Mouse (Mus musculus): Measurements from ENCODE around the gene Cntn4. TPM values are rescaled to one million over a fixed set of nuclear protein-coding genes. Genes with fewer than 3 reads are reported as not detected.

Gene Cntn4
- polyA plus RNA-seq, 1 experiment from 2014 or later, result 26.0 TPM

DNA sequence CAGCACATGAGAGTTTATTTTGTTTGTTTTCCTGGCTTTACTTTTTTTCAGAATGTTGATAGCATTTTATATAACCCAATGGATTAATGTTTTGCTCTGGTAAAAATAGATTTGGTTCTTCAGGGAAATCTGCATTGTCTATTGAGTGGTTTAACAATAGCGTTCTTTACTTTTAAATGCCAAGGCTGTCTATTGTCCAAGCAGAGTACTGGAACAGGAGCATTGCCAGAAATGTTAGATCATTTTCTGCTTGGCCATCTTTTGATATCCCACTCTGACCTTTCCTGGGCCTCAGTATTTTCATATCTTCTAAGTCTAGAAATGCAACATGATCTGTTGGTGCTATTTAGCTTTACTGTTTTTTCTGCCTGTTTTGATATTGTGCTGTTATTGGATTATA, 804.1 kb downstream of the Cntn4 start:
- Histone ChIP-seq H3K4me1 (replicated peaks) (no peaks in the 10 kb centered on the region), H3K36me3 (no peaks in the 10 kb centered on the region), H3K9ac (no peak overlapping the region), H3K27ac (replicated peaks) (no peak overlapping the region), H3K4me3 (no peak overlapping the region), H3K4me2 (no peak overlapping the region), H3K27me3 (no peaks in the 10 kb centered on the region), H3K9me3 (no peaks in the 10 kb centered on the region)
- WGBS, result 96% methylated on average over 1 of the region's 1 CpGs
- no peak for ATAC-seq (ENCODE audit: low read depth)

DNA sequence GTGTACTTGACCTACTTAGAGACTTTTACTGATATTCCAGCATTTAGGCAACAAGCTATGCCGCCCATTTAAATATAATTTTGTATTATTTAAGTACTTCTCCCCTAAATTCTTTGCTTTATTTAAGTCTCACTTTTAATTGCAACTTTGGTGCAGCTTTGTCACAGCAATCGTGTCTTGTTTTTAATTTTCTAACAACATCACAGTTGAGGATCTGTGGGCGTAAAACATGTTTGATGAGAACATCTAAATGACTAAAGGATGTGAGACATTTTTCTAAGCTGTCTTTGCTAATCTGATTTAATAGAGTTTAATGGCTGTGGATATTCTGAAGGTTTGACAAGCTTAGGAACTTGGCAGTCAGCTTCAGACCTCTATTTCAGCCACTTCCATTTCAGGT, 818.8 kb downstream of the Cntn4 start:
- Histone ChIP-seq H3K9ac (no peak overlapping the region), H3K27ac (replicated peaks) (no peak overlapping the region), H3K27me3 (no peaks in the 10 kb centered on the region), H3K9me3 (no peaks in the 10 kb centered on the region), H3K4me3 (no peak overlapping the region), H3K4me1 (replicated peaks) (no peaks in the 10 kb centered on the region), H3K36me3 (no peaks in the 10 kb centered on the region), H3K4me2 (no peak overlapping the region)
- WGBS, result 88% methylated on average over 3 of the region's 3 CpGs
- ATAC-seq (ENCODE audit: low read depth), result no peak

DNA sequence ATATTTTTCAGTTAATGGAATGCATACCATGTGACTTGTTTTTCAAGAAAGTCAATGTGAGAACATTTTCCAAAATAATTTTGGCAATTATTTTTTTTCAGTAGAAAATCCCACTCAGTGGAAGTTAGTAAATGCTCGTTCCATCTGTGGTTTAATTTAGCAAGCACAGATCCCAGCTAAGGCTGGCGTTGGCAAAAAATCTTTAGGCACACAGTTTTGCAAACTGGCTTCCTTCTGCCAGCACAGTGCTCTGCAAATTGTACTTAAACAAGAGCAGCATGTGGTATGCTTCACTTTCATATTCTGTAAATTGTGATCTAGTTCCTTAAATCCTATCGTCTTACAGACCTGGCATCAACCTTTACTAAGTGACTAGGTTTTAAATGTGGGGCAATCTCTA, 821.7 kb downstream of the Cntn4 start:
- Histone ChIP-seq H3K4me3 (no peak overlapping the region), H3K9me3 (no peaks in the 10 kb centered on the region), H3K4me1 (replicated peaks) (0 out of 2 replicates have a peak, but pooled peaks cover 5% of the 10 kb centered on the region), H3K36me3 (no peaks in the 10 kb centered on the region), H3K9ac (no peak overlapping the region), H3K27ac (replicated peaks) (no peak overlapping the region), H3K27me3 (no peaks in the 10 kb centered on the region), H3K4me2 (no peak overlapping the region)
- 93% methylated on average over 3 of the region's 3 CpGs for WGBS
- ATAC-seq (ENCODE audit: low read depth), result no peak

DNA sequence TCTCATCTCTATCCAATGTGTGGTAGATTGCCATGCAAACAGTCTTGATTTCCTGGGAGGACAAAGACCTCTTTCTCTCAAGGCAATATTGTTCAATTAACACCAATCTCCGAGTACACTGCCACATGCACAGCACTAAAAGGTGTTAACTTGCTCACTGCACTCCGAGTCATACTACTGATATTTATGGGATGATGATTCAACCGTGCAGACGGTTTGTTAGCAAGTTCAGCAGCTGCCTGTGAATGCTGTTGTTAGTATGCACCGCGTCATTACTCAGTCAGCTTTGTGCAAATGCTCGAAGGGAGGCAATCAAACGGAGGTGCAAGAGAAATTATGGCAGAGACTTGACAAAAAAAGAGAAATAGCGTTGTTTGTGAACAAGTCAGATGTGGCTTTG, 826.5 kb downstream of the Cntn4 start:
- peak overlapping the region; percentile 1 for H3K4me2 ChIP-seq
- no peak for ATAC-seq (ENCODE audit: low read depth)
- no peak overlapping the region for H3K27ac ChIP-seq (replicated peaks)
- H3K9ac ChIP-seq, result no peak overlapping the region
- no peaks in the 10 kb centered on the region for H3K36me3 ChIP-seq
- no peaks in the 10 kb centered on the region for H3K9me3 ChIP-seq
- H3K27me3 ChIP-seq, result no peaks in the 10 kb centered on the region
- no peak overlapping the region for H3K4me3 ChIP-seq
- H3K4me1 ChIP-seq (replicated peaks), result 0 out of 2 replicates have a peak, but pooled peaks cover 7% of the 10 kb centered on the region
- WGBS, result 25% methylated on average over 9 of the region's 9 CpGs

DNA sequence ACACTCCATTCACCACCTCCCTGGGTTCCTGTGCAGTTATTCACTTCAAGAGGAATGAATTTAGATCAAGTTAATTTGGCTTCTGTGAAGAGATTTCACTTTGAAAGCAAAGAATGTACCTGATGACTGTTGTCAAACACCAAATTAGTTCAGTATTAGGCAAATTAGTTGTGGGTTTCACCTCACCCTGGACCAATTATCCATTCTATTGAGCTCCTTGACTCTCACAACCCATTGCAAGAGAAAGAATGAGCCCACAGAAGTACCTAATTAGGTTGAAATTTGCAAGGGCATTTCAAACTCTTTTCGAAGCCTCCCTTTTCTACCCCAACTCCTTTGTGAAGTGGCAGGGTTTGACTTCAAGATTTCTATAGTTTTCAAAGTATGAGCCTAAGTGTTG, 842.9 kb downstream of the Cntn4 start:
- Histone ChIP-seq H3K4me2 (no peak overlapping the region), H3K9ac (no peak overlapping the region), H3K27me3 (no peaks in the 10 kb centered on the region), H3K4me1 (replicated peaks) (no peaks in the 10 kb centered on the region), H3K4me3 (no peak overlapping the region), H3K27ac (replicated peaks) (no peak overlapping the region), H3K36me3 (no peaks in the 10 kb centered on the region), H3K9me3 (no peaks in the 10 kb centered on the region)
- WGBS, result 44% methylated on average over 1 of the region's 1 CpGs
- no peak for ATAC-seq (ENCODE audit: low read depth)

DNA sequence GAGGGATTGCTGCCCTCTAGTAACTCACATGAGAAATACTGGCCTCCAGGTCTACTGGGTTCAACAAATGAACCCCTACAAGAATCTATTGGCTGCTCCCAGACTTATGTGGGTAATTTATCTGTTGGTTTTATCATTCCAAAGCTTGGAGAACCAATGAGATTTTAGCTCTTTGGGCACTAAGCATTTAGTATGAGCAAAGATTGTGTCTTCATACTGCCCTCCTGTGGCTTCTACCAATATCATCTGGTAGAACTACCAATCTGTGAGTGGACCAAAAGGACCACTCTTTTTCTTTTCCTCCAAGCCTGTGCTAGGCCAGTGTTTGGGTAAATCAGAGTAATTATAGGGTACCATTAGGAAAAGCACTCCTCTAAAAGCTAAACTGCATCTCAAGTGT, 866.0 kb downstream of the Cntn4 start:
- Histone ChIP-seq H3K36me3 (no peaks in the 10 kb centered on the region), H3K27ac (replicated peaks) (no peak overlapping the region), H3K4me1 (replicated peaks) (no peaks in the 10 kb centered on the region), H3K9ac (no peak overlapping the region), H3K4me3 (no peak overlapping the region), H3K4me2 (no peak overlapping the region), H3K9me3 (no peaks in the 10 kb centered on the region), H3K27me3 (no peaks in the 10 kb centered on the region)
- no peak for ATAC-seq (ENCODE audit: low read depth)

DNA sequence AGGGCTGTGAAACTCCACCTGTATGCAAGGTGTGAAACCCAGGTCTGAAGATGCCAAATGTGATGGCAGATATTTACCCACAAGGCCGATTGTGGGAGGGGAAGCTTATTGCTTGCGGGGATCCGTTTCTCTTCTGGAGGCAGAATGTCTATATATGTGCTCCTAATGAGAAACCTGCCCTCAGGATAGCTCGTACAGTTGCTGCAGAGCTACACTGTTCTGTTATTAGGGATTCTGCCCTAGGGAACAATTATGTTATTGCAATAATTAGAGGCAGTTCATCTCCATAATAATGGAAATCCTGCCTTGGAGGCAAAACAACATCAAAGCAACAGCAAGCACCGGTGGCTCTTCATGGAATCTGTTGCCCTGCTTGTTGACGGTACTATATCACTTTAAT, 884.2 kb downstream of the Cntn4 start:
- 0 out of 2 replicates have a peak overlapping the region, but pooled peaks have one; percentile 33 for H3K27ac ChIP-seq (replicated peaks)
- no peak overlapping the region for H3K9ac ChIP-seq
- no peaks in the 10 kb centered on the region for H3K36me3 ChIP-seq
- ATAC-seq (ENCODE audit: low read depth), result peak; percentile 67; the same call in 1 of the 2 replicates
- H3K4me3 ChIP-seq, result no peak overlapping the region
- H3K4me1 ChIP-seq (replicated peaks), result peaks cover 16% of the 10 kb centered on the region
- no peak overlapping the region for H3K4me2 ChIP-seq
- no peaks in the 10 kb centered on the region for H3K9me3 ChIP-seq
- H3K27me3 ChIP-seq, result no peaks in the 10 kb centered on the region
- whole genome bisulfite sequencing, result 46% methylated on average over 6 of the region's 6 CpGs

DNA sequence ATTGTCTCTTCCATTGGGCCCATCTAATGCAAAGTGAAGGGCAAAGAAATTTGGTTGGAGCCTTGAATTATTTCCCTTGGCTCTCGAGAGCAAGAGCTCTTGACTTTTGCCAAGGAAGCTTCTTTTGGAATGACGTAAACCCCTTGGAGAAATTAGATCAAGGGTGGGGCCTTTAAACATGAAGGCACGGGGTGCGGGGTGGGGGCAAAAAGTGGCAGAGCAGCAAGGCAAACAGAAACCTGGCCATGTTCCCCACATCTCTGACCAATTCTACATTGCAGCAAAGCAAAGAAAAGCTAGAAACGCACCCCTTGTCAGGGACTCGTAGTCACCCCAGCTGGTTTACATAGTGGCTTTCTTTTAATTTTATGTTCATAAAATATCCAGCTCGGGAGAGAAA, 887.9 kb downstream of the Cntn4 start:
- no peak overlapping the region for H3K9ac ChIP-seq
- no peak for ATAC-seq (ENCODE audit: low read depth)
- no peaks in the 10 kb centered on the region for H3K9me3 ChIP-seq
- no peak overlapping the region for H3K4me2 ChIP-seq
- H3K36me3 ChIP-seq, result no peaks in the 10 kb centered on the region
- no peak overlapping the region for H3K4me3 ChIP-seq
- 77% methylated on average over 7 of the region's 7 CpGs for WGBS
- peaks cover 16% of the 10 kb centered on the region for H3K4me1 ChIP-seq (replicated peaks)
- no peaks in the 10 kb centered on the region for H3K27me3 ChIP-seq
- peak overlapping the region; percentile 52; the same call in 1 of the 2 replicates for H3K27ac ChIP-seq (replicated peaks)

DNA sequence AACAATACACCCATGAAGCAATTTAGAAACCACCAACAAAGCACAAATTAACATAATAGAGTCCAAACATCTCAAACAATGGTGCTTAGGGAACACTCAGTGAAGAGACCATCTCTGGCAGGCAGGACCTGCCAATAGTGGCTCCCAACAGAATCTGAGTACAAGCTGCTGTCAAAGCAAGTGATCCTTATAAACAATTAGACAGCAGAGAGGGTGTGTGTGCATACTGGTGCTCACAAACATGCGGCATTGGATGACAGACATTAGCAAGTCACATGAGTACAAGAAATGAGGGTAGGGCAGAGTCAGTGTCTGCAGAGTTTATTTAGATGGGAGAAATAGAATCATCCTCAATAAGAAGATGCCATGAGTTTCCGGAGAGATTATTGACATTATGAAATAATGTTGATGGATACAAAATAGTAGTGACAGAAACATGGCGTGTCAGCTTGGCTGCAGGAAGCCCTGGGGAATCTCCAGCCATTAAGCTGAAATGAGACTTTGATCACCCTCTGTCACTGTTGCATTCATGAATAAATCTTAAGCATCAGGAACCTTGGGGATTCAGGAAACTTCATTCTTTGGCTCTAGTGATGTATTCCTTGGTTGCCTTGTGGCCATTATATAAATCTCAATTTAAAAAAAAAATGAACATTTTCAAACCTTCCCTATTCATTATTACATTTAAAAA, 888.5 kb downstream of the Cntn4 start:
- peak; percentile 54; the same call in 1 of the 2 replicates for ATAC-seq (ENCODE audit: low read depth)
- H3K36me3 ChIP-seq, result no peaks in the 10 kb centered on the region
- no peak overlapping the region for H3K4me2 ChIP-seq
- H3K27me3 ChIP-seq, result no peaks in the 10 kb centered on the region
- no peak overlapping the region for H3K9ac ChIP-seq
- no peak overlapping the region for H3K4me3 ChIP-seq
- peak overlapping the region; percentile 52; the same call in 1 of the 2 replicates for H3K27ac ChIP-seq (replicated peaks)
- H3K9me3 ChIP-seq, result no peaks in the 10 kb centered on the region
- 51% methylated on average over 3 of the region's 3 CpGs for WGBS
- H3K4me1 ChIP-seq (replicated peaks), result peaks cover 16% of the 10 kb centered on the region

DNA sequence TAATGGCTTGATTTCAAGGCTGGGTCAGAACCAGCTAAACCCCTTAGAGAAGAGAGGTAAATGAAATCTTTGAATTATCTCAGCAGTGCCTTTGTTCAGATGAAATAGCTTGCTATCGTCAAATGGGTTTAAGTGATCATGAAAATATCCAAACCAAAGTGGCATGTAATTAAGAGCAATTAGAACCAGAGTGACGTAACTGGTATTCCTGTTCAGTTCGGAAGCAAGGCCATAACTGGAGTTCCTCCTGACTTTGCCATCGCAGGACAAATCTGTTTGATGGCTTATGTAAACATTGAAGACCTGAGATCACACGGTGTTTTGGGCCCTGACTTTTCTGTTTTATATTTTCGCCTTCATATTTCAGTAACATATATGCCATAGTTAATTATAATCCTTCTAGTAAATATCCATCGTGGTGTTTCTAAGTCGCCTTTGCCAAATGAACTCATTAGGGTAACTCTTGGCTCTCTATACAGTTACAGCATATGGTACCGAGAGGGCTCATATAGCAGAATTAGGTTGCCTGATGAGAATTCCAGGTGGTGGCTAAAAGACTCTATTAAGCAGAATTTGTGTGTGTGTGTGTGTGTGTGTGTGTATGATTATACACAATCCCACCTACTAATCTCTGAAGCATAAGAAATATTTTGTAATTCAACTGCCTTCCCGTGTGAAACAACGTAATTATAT, 889.6 kb downstream of the Cntn4 start:
- 73% methylated on average over 11 of the region's 11 CpGs for WGBS
- Histone ChIP-seq H3K4me1 (replicated peaks) (peaks cover 9% of the 10 kb centered on the region), H3K4me2 (no peak overlapping the region), H3K36me3 (no peaks in the 10 kb centered on the region), H3K9ac (no peak overlapping the region), H3K4me3 (no peak overlapping the region), H3K27me3 (no peaks in the 10 kb centered on the region), H3K9me3 (no peaks in the 10 kb centered on the region), H3K27ac (replicated peaks) (no peak overlapping the region)
- peak; percentile 47; the same call in 1 of the 2 replicates for ATAC-seq (ENCODE audit: low read depth)

DNA sequence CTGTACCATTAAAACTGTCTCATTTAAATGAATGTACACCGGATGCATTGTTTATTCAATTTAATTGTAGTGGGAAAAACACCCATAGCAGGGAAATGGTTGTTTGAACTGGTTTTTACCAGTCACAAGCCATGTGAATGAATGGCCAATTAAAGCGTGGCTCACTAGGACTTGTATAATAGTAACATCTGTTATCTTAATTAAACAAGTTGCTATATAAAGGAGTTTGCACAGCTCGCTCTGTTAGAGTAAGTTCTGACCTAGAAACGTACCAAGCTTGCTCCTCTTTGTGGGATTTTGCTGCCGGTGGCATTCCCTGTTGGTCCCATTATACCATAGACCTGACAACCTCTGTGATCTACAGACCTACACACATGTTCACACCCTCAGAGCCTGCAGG, 902.7 kb downstream of the Cntn4 start:
- peak; percentile 32; the same call in 1 of the 2 replicates for ATAC-seq (ENCODE audit: low read depth)
- no peak overlapping the region for H3K27ac ChIP-seq (replicated peaks)

DNA sequence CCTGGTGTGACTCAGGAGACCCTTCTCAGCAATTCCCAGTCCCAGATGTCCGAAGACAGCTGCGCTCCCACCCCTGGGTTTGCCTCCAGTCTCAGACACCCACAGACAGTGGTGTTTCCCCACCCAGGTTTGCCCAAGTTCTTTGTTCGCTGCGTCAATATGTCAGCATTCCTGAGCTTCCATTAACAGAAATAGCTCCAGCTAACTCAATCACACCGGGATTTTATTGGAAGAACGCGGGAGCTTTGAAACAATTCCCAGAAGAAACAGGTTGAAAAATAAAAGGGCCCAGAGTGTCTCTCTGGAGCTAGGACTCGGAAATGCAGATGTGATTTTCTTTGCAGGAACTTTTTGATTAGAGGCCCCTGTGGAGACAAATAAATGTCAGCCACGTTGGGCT, 916.3 kb downstream of the Cntn4 start:
- WGBS, result 6% methylated on average over 9 of the region's 9 CpGs
- Histone ChIP-seq H3K4me1 (replicated peaks) (peaks cover 9% of the 10 kb centered on the region; the same call in 1 of the 2 replicates), H3K27me3 (no peaks in the 10 kb centered on the region), H3K4me2 (peak overlapping the region; percentile 21), H3K27ac (replicated peaks) (no peak overlapping the region), H3K9ac (no peak overlapping the region), H3K4me3 (no peak overlapping the region), H3K36me3 (no peaks in the 10 kb centered on the region), H3K9me3 (no peaks in the 10 kb centered on the region)
- ATAC-seq (ENCODE audit: low read depth), result no peak

More for the DNA sequence above, 902.7 kb downstream of the Cntn4 start:
- no peaks in the 10 kb centered on the region for H3K9me3 ChIP-seq
- WGBS, result 55% methylated on average over 5 of the region's 5 CpGs
- H3K4me1 ChIP-seq (replicated peaks), result no peaks in the 10 kb centered on the region
- no peak overlapping the region for H3K4me3 ChIP-seq
- H3K27me3 ChIP-seq, result no peaks in the 10 kb centered on the region
- H3K36me3 ChIP-seq, result no peaks in the 10 kb centered on the region
- H3K4me2 ChIP-seq, result no peak overlapping the region
- no peak overlapping the region for H3K9ac ChIP-seq

All from neural tube, embryonic 13.5 days (tissue).